Mouse (Mus musculus): ENCODE measurements around the gene Exd1.

GRCm38 (mm10) chr2:119558737-119559340 lies 11.4 kb upstream of the Exd1 start:
- TF ChIP-seq GATA1 (IDR thresholded peaks at IDR 0.05; ENCODE audit: low read length) = no peak
- TF ChIP-seq TAL1 (IDR thresholded peaks at IDR 0.05; ENCODE audit: low read length) = no peak

Measured in erythroblast, embryonic 14.5 days (primary cell).